Mouse (Mus musculus): ENCODE data around the gene Ovgp1.
"Not testable (repeated sequence)": the region's sequence is repeated elsewhere in the genome, so short reads cannot be mapped to it uniquely, and the experiment has no call there.

Gene Ovgp1

GRCm38 (mm10) chr3:105973411-105973810 lies at the start of gene Ovgp1:
TSS of gene Ovgp1 (plus strand) at chr3:105973711.
- no peak for DNase-seq (ENCODE audit: low read depth in 2 of 2, low spot score in 2 of 2)

GRCm38 (mm10) chr3:105924616-105925015 lies 48.9 kb upstream of the Ovgp1 start:
- DNase-seq (ENCODE audit: low read depth in 2 of 2, low spot score in 2 of 2) = no peak

- no peak for DNase-seq (ENCODE audit: low read depth in 2 of 2, low spot score in 2 of 2)
Observed at GRCm38 (mm10) chr3:105927561-105928194, 45.8 kb upstream of the Ovgp1 start.

GRCm38 (mm10) chr3:105928195-105928569 lies 45.3 kb upstream of the Ovgp1 start:
- DNase-seq (ENCODE audit: low read depth in 2 of 2, low spot score in 2 of 2) = no peak

- DNase-seq (ENCODE audit: low read depth in 2 of 2, low spot score in 2 of 2) = no peak
Observed at GRCm38 (mm10) chr3:105928781-105929180, 44.7 kb upstream of the Ovgp1 start.

- DNase-seq (ENCODE audit: low read depth in 2 of 2, low spot score in 2 of 2) = no peak
Observed at GRCm38 (mm10) chr3:105929821-105930220, 43.7 kb upstream of the Ovgp1 start.

- no peak for DNase-seq (ENCODE audit: low read depth in 2 of 2, low spot score in 2 of 2)
Observed at GRCm38 (mm10) chr3:105931095-105931494, 42.4 kb upstream of the Ovgp1 start.

GRCm38 (mm10) chr3:105932240-105933071 lies 41.1 kb upstream of the Ovgp1 start, which contains the start of gene I830077J02Rik:
TSS of gene I830077J02Rik (minus strand) at chr3:105932664.
- DNase-seq (ENCODE audit: low read depth in 2 of 2, low spot score in 2 of 2) = no peak

GRCm38 (mm10) chr3:105933926-105934325 lies 39.6 kb upstream of the Ovgp1 start:
- DNase-seq (ENCODE audit: low read depth in 2 of 2, low spot score in 2 of 2) = no peak

GRCm38 (mm10) chr3:105935033-105935432 lies 38.5 kb upstream of the Ovgp1 start:
- DNase-seq (ENCODE audit: low read depth in 2 of 2, low spot score in 2 of 2) = no peak

GRCm38 (mm10) chr3:105936111-105936510 lies 37.4 kb upstream of the Ovgp1 start:
- no peak for DNase-seq (ENCODE audit: low read depth in 2 of 2, low spot score in 2 of 2)

GRCm38 (mm10) chr3:105951348-105951747 lies 22.2 kb upstream of the Ovgp1 start:
- DNase-seq (ENCODE audit: low read depth in 2 of 2, low spot score in 2 of 2) = no peak

GRCm38 (mm10) chr3:105957235-105957634 lies 16.3 kb upstream of the Ovgp1 start:
- no peak for DNase-seq (ENCODE audit: low read depth in 2 of 2, low spot score in 2 of 2)

GRCm38 (mm10) chr3:105958204-105958603 lies 15.3 kb upstream of the Ovgp1 start:
- no peak for DNase-seq (ENCODE audit: low read depth in 2 of 2, low spot score in 2 of 2)

- DNase-seq (ENCODE audit: low read depth in 2 of 2, low spot score in 2 of 2) = peak; percentile 96 to 97
Observed at GRCm38 (mm10) chr3:105958974-105959580, 14.4 kb upstream of the Ovgp1 start, which contains the start of gene Wdr77. TSS of gene Wdr77 (plus strand) at chr3:105959369.

GRCm38 (mm10) chr3:105959585-105959984 lies 13.9 kb upstream of the Ovgp1 start:
- no peak for DNase-seq (ENCODE audit: low read depth in 2 of 2, low spot score in 2 of 2)

GRCm38 (mm10) chr3:105959999-105960398 lies 13.5 kb upstream of the Ovgp1 start, which contains the start of gene Atp5f1:
TSS of gene Atp5f1 (minus strand) at chr3:105960099.
- no peak for DNase-seq (ENCODE audit: low read depth in 2 of 2, low spot score in 2 of 2)

GRCm38 (mm10) chr3:105960700-105961099 lies 12.8 kb upstream of the Ovgp1 start:
- DNase-seq (ENCODE audit: low read depth in 2 of 2, low spot score in 2 of 2) = no peak

- DNase-seq (ENCODE audit: low read depth in 2 of 2, low spot score in 2 of 2) = no peak
Observed at GRCm38 (mm10) chr3:105971831-105972446, 1.6 kb upstream of the Ovgp1 start.

- no peak for DNase-seq (ENCODE audit: low read depth in 2 of 2, low spot score in 2 of 2)
Observed at GRCm38 (mm10) chr3:105974174-105974573, 663 bp downstream of the Ovgp1 start.

- not testable (repeated sequence) for DNase-seq (ENCODE audit: low read depth in 2 of 2, low spot score in 2 of 2)
Observed at GRCm38 (mm10) chr3:105989611-105990010, 16.1 kb downstream of the Ovgp1 start.
